Mouse (Mus musculus) gastrocnemius, adult 8-10 months (tissue): ENCODE data around the gene Ranbp3l. TPM values are rescaled to one million over a fixed set of nuclear protein-coding genes. Genes with fewer than 3 reads are reported as not detected.

Source experiments
- DNase-seq, 2 experiments: peaks; one replicate each; pipeline ENCODE4 v3.0.0; 2022; ENCODE audit warnings: low spot score in 2 of 2
- total RNA-seq, 4 experiments: library from RNA; stranded (reverse); gene quantifications; 2 replicates each; pipeline ENCODE4 v1.2.4; 2022

Gene Ranbp3l
- total RNA-seq, 4 experiments from 2014 or later = 0.12 TPM; not detected in 3

DNA sequence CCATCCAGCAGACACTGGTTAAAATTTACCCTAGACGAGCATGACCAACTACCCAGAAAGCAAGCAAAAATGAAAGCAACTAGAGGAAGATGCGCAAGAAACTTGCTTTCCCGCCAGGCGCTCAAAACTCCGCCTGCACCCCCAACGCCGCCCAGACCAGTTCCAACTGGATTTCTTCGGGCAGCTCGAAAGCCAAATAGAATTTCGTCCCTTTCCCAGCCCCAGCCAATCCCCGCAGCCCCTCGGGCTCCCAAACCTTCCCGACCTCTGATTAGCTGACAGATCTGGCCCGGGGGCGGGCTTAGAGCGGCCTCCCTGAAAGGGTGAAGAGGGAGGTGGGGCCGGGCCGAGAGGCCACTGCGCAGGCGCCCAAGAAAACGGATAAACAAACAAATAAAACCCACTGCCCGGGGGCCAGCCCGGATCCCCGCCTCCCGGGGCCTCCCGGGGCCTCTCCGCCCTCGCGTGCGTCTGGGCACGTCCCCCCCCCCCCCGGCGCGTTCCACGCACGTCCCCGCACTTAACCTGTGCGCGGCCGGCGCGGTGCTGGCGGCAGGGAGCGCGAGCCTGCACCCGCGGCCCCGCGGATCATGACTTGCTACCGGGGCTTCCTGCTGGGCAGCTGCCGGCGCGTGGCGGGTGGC lies 103.3 kb downstream of the Ranbp3l start, which contains the start of gene Nadk2:
Gene Nadk2 (plus strand): TSS at position 349 of the 644 bp plus-strand sequence.
- peak; percentile 98 to 99 for DNase-seq

DNA sequence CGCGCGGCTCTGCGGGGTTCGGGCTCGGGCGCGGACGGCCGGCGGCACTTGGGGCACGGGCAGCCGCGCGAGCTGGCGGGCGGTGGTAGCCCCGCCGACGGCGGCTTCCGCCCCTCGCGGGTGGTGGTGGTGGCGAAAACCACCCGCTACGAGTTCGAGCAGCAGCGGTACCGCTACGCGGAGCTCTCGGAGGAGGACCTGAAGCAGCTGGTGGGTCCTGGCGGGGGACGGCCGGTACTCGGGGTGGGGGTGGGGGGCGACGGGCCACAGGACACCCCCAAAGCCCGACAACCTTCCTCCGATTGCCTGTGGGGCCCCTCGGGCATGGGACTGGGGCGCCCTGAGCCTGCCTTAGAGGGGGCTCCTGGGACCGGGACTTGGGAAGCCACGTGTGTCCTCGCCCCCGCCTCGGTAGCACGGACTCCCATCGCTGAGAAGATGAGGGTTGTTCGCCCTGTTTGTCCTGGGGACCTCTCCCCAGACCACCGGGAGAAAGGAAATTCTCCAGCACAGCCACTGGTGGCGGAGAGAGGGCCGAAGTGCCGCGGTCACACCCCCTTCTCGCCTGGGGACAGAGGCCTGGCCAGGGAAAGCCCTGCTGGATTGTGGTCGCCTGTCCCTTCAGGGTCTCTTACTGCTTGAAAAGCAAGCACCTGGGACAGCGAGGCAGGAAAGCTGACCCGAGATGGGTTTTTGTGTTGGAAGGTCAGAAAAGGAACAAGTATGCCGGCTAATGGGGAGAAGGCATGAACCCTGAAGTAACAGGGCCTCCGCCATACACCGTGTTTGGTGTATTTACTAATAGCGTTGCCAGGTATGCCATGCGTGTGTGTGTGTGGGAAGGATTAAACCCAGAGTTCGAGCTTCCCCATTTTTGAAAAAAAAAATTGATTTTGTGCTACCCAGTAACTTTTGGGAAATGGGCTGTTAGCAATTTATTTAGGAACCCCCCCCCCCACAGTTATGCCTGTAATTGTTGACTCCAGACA lies 104.1 kb downstream of the Ranbp3l start:
- DNase-seq = peak in 1 of 2 experiments; percentile 23

DNA sequence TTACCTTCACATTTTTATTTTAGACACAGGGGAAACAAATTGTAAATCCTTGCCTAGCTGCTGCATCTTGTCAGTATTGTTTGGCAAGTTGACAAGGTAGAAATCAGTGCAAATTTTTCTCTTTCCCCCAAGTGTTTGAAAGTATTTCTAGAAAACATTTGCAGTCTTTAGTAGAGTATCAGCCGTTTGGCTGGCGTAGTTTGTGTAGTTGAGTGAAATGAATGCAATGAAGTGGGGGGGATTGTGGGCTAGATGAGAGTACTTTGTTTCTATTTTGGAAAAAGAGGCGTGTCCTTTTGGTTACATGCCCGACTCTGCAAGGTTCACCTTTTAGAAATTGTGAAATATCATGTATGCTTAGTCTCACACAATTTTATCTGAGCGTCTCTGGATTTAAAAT lies 104.9 kb downstream of the Ranbp3l start:
- no peak for DNase-seq

DNA sequence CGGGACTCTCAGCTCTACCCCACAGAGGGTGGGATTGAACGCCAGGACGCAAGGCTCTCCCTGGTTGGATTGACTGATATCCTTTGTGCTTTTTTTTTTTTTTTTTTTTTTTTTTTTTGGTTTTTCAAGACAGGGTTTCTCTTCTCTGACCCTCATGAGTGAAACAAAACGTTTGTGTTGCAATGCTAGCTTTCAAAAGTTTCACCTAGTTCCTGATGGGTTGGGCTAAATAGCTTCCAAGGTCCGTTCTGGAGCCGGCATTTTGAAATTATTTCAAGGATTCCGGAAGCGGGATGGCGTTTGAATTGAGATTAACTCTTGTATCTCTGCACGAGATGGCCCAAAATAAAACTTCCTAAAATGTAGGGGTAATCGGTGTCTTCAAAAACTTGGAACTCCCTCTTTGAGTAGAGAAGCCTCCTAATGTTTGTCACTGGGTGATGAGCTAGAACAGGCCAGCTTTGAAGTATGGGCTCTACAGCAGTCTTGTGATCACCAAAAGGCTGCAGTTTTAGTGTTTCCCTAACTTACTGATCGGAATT lies 105.4 kb downstream of the Ranbp3l start:
- DNase-seq = no peak

DNA sequence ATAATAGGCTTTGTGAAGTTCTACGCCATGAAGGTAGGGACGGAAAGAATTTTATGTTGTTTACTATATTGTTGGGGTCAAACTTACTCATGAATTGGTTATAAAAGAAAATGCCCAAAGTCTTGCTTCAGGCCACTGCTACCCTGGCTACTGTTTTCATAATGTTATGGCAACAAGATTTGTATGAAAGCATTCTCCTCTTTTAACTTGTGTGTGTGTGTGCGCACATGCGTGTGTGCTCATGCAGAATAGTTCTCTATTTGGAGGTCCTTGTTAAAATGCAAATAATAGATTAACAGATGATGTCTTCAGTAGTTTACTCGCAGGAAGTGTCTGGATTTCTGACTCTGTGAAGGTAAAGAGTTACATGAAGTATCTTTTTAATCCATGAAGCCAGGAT lies 105.9 kb downstream of the Ranbp3l start:
- no peak for DNase-seq

DNA sequence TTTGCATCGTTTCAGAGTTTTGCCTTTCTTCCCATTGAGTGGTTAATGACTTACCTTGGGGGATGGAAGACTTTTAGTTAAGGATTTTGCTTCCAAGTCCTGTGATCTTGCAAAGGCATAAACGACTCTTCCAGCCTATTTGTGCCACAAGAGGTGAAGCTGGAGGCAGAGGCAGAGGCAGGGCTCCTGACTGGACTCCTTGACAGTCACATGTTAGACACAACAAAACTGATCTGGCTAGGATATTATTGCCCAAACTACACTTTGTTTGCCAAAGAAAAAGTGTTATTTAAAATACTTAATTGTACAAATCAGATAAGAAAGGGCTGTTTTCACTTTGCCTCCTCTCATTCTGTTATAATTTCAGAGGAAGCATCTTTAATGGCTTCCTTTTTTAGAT lies 106.4 kb downstream of the Ranbp3l start:
- DNase-seq = no peak

DNA sequence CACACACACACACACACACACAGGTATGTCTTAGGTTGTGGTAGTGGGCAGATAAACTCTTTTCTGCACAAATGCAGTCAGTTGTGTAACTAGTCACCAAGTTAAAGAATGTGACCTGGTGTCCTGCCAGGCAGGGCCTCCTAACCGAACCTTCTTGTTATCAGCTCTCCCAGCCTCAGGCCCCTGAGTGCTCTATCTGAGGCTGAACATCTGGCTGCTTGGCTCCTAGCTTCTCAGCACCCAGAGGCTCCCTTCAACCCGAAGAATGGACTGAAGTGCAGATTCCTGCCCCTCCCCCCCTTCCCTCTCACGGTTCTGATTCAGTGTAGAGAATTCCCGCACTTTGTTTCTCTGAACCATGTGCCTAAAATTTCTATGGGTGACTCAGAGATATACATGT lies 106.9 kb downstream of the Ranbp3l start:
- no peak for DNase-seq

DNA sequence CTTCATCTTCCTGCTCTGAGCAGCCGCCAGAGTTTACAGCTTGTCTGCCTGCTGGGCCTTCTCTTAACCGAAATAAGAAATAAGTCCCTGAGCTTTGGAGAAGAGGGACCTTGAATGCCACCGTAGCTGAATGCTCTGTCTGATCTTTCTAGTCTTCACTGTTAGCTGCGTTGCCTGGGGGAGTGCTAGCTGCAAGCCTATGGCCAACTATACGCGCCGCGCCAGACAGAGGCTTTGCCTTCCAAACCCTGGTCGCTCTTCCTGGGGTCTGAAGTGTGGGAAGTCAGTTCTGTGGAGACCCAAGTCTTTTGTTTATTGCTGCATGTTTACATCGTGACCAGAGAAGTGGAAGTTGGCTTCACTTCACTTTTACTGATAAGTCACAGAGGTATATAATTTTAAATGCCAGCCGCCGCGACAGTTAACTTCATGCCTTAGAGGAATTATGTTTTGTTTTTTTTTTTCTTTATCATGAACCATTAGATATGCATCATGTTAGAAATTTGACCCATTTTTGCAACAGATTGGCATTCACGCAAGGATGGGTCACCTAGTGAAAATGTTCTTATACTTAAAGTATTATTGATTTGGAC lies 108.0 kb downstream of the Ranbp3l start:
- DNase-seq = no peak

DNA sequence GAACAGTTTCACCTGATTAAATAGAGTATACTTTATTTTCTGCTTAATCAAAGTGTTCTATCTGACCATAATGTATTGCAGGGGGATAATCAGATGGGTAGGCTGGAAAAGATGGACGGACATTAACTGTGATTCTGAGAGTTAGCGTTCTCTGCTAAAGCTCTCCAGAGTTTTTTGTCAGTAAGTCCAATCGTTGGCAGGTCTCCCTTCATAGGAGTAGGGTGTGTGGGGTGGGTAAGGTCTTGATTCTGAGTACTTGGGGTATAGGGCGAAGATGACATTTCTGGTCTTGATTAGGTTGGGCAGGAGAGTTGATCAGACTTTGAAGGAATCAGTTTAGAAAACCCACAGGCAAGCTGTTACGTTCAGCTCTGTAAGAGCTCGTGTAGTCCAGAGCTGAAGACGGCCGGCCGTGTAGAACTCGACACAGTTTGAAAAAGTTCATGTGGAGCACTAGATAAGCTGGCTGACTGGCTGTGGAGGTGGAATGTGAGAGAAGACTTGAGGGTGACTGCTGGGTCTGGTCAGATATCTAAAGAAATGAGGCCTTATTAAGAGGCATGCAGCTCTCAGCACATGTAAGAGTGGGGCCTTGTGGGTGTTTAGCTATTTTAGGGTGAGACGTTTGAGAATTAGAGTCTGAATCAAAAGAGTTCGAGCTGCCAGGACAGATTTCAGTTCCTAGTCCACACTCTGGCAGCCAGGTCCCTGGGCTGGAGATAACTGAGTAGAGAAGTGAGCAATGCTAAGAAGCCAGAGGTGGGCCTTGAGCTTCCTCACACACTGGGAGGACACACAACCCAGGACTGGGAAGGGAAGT lies 110.9 kb downstream of the Ranbp3l start:
- DNase-seq = no peak

DNA sequence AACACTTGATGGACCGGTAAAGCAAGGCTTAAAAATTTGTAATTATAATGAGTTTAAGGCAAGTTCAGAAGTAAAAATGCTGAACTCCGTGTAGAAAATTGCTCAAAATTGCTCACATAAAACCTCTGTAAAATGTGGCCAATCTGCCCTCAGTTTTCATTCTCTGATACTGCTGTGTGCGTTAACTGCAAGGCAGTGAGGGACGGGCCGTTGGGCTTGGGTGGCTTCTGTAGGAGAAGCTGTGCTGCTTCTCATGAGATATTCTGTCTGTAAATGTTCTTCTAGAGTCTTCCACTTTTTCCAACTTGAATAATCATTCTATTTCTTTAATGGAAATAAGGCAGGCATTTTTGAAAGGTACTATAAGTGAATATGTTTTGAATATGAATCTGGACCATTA lies 111.9 kb downstream of the Ranbp3l start:
- DNase-seq = no peak

DNA sequence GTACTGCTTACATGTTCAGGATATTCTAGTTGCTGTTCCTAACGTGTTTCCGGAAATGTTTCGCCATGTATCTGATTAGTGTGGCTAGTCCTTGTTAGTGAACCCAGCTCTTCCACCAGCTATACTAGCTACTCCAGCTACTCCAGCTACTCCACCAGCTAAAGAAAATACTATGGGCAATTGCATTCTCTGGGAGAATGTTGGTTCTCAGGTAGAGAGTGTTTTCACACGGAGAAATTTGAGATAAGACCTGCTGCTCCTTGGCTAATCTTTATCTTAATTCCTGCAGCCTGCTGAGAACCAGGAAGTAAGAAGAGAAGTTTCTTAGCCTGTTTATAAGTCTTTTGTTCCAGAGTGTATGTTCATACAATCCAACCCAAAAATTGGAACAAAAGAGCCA lies 112.5 kb downstream of the Ranbp3l start:
- no peak for DNase-seq

DNA sequence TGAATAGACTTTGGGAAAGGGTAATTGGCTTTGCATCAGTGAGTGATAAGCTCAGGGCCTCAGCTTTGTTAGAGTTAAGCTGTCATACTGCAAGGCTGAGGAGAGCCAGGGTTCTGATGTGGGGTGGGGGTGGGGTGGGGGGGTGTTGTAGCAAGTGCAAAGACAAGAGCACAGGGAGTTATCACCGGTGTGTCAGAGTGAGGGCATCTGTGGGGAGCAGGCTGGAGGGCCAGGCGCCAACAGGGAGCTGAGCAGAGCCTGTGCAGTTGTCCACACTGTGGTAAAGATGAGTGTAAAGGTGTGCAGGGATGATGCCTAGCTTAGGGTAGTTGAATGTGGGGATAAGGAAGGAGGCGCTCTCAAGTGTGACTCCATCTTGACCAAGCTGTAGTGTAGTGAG lies 113.5 kb downstream of the Ranbp3l start:
- no peak for DNase-seq

DNA sequence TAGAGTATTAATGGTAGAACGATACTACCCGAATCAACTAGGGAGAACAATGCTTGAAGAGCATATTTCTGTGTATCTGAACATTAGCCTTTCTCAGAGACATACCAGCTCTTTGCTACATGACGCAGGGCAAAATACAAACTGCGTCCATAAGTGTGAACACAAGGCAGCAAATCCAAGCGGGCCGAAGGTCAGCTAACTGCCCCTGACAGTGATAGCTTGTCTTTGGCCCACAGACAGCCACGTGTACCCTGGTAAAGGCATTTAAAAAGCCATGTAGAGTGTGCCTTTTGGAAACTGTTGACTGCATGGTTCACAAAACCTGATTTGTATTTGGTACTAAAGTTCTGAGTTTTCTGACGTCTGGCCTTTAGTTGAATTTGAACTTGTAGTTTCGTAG lies 115.0 kb downstream of the Ranbp3l start:
- DNase-seq = no peak

DNA sequence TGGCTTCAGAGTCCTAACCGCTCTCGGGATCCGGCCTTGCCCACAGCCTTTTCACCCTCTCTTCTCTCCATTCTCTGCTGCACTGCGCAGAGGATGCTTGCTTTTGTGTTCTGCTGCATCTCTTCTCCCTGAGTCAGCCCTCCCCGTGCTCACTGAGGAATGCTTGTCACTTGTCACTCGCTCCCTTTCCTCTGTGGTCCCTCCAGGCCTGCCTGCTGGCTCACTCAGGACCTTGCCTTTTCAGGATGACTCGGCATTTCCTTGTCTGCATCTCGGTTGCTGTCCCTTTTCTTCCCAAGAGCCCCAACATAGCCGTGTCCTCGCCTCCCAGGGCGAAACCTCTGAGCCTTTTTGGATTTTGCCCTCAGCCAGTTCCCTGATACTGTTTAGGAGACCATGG lies 119.1 kb downstream of the Ranbp3l start:
- no peak for DNase-seq

DNA sequence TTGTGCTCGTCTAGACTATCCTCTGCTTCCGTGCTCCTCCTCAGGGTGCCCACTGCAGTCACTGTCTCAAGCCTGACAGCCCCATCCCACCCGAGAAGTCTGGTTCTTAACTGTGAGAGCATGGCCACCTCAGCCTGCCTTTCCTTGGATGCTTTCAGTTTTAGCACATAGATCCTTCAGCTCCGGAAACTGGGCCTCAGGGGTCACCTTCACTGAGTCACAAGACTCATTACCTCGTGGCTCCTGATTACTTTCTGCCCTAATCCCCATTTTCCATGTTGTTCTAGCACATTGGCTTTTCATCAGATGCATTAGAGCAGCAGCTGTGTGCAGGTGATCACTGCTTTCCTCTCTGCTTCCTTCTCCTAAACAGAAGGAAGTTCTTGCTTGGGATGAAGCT lies 119.7 kb downstream of the Ranbp3l start:
- DNase-seq = no peak

DNA sequence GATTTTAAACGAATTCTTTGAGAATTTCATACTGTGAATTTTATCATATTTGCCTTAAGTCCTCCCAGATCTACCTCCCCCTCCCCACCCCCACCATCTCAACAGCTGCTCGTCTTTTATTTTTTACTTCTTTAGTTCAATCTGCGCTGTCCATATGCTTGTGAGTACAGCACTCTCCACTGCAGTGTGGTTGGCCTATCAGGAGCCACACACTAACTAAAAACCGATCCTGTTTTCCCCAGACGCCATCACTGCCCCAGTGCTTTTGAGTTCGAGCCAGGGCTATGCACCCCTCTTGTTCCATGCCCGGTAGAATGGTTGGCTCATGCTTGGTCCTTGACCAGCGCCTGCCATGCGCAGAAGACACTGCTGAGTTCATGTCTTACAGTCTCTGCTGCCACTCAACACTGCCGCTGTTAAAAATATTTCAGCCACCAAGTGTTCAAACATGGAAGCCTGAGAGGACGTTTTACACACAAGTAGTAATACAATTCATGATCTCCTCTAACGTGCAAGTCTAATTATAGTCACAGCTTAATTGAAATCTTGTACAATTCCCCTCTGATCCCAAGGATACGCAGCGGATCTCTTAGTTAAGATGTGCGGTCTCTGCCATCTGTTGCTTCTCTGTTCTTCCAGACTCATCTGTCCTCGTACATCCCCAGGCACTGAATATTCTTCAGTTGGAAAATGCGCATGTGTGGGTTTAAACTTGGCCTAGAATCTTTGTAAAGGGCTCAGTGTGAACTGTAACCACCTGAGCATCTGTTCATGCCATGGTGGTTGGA lies 120.3 kb downstream of the Ranbp3l start:
- no peak for DNase-seq

DNA sequence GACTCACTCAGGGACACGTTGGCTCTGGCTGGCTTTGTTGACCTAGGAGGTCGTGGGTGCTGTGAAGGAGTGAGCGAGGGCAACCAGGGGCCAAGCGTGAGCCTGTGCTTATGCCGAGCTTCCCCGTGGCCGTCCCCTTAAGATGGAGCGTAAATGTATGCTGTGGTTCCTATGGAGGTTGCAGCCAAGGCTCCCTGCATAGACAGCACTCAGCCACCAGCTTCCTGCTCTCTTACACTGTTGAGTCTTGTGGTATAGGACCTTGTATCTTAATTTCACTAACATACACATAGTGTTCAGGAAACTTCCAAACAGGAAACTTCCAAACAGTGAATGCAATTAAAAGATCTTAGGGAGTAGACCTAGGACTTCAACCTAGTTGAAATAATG lies 120.9 kb downstream of the Ranbp3l start:
- DNase-seq = no peak

DNA sequence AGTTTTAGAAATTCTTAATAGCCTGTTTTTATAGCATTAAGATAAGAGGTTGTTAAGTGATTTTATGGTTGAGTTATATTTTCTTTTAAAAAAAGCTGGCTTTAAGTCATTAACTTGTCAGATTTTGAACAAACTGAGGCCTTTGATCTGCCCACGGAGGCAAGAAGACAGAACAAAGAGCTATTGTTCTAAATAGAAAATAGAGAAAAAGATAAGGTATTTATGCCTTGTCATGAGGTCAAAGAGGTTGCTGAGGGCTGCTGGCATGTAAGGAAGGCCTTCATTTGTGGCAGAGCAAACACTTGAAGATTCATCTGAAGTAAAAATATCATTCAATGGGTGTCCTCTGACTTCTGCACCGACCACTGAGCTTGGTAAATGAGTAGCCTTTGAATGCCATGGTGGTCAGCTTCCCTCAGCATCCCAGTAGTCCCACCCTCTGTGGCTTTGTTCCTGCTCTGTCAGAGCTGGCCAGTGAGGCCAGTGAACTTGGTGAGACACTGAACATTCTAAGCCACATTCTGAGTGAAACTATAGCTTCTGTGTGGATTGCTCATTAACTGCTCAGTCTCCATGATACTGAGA lies 121.5 kb downstream of the Ranbp3l start:
- no peak for DNase-seq

DNA sequence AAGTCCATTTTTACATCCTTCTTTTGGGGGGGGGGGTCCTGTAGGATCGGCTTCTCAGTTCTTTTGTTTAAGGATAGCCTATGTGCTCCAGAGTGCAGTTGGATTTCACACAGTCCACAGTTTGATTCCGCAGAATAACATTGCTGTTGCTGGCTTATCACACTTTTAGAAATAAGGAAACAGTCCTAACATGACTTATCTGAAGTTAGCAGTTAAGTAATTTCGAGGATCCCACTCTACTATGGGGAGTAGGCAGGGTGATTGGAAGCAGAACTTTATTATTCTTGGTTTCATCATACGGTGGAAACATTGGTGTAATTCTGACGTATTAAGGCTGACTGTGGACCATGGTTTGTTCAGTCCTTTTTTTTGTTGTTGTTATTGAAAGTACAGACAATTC lies 122.9 kb downstream of the Ranbp3l start:
- no peak for DNase-seq
